Mouse (Mus musculus): ENCODE data around the gene Gsk3b. TPM values are rescaled to one million over a fixed set of nuclear protein-coding genes. Genes with fewer than 3 reads are reported as not detected.

Gene Gsk3b
- polyA plus RNA-seq, 1 experiment from 2014 or later: 28.1 TPM

DNA sequence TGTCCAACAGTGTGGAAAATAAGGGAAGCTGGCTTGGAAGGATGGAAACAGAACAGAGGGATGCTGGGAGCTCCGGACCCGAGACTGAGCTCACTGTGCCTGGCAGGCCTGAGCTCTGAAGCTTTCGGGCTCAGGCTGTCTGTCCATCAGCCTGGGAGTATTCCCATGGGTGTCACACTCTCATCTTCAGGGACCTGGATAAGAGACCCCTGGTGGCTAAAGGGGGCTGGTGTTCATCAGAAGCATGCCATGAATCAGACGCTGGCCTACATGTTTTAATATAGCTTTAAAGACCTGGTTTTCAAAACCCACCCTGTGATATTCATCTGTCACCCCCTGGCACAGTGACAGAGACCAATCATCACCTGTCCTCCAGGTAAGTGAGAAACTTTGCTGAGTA is 166.3 kb downstream of the Gsk3b start:
- 77% methylated on average over 4 of the region's 4 CpGs for WGBS
- TF ChIP-seq CTCF (IDR thresholded peaks at IDR 0.05; ENCODE audit: low read depth): peak; percentile 45
- no peak for TF ChIP-seq EP300 (optimal IDR thresholded peaks at IDR 0.05)
- Histone ChIP-seq H3K9ac (ENCODE audit: low read length) (no peak overlapping the region), H3K9me3 (ENCODE audit: control insufficient read depth, low read length) (no peaks in the 10 kb centered on the region), H3K4me3 (ENCODE audit: low read depth, low read length) (no peak overlapping the region), H3K4me1 (replicated peaks; ENCODE audit: control insufficient read depth, insufficient read depth) (no peaks in the 10 kb centered on the region), H3K27ac (replicated peaks) (no peak overlapping the region), H3K4me2 (replicated peaks; ENCODE audit: low read depth) (no peak overlapping the region), H3K36me3 (ENCODE audit: control insufficient read depth, insufficient read depth, low read length) (no peaks in the 10 kb centered on the region), H3K27me3 (ENCODE audit: control insufficient read depth, insufficient read depth, low read length) (no peaks in the 10 kb centered on the region)
- ATAC-seq (ENCODE audit: low FRiP score, low TSS enrichment) (no peak), DNase-seq (ENCODE audit: low spot score) (no peak)

DNA sequence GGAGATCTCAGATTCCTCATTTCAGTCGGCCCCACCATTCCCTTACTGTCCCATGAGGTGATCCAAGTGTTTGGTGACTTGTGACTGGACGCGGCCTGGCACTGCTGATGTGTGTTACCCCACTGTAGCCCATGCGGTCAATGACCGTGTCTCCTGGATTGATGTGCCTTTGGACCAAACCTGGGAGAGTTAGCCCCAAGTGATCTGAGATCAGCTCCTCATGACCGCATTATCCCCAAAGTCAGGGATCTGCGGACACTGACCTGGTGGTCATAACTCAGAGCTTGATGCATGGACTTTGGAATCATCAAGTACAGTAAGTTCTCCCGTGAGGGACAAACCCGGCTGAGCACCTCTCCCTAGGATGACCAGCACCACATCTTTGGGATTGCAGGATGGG is 167.1 kb downstream of the Gsk3b start:
- DNase-seq (ENCODE audit: low spot score) (no peak), ATAC-seq (ENCODE audit: low FRiP score, low TSS enrichment) (no peak)
- H3K27me3 ChIP-seq (ENCODE audit: control insufficient read depth, insufficient read depth, low read length): no peaks in the 10 kb centered on the region
- H3K27ac ChIP-seq (replicated peaks): no peak overlapping the region
- H3K36me3 ChIP-seq (ENCODE audit: control insufficient read depth, insufficient read depth, low read length): no peaks in the 10 kb centered on the region
- WGBS: 90% methylated on average over 9 of the region's 9 CpGs
- H3K4me2 ChIP-seq (replicated peaks; ENCODE audit: low read depth): no peak overlapping the region
- TF ChIP-seq EP300 (optimal IDR thresholded peaks at IDR 0.05): no peak
- no peak for TF ChIP-seq CTCF (IDR thresholded peaks at IDR 0.05; ENCODE audit: low read depth)
- no peak overlapping the region for H3K9ac ChIP-seq (ENCODE audit: low read length)
- H3K4me1 ChIP-seq (replicated peaks; ENCODE audit: control insufficient read depth, insufficient read depth): no peaks in the 10 kb centered on the region
- H3K9me3 ChIP-seq (ENCODE audit: control insufficient read depth, low read length): no peaks in the 10 kb centered on the region
- H3K4me3 ChIP-seq (ENCODE audit: low read depth, low read length): no peak overlapping the region

DNA sequence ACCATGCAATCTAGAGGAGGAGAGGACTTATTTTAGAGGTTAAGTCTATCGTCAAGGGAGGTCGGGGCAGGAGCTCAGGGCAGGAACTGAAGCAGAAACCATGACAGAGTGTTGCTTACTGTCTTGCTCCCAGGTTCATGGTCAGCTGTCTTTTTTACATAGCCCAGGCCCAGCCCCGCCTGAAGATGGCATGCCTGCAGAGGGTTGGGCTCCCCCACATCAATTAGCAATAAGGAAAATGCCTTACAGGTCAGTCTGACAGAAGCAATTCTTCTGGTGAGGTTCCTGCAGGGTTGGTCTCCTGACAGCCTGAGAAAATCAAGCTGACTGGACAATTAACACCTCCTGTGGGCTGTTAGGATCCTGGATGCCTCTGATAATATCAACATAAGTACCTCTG is 182.8 kb downstream of the Gsk3b start:
- ATAC-seq (ENCODE audit: low FRiP score, low TSS enrichment): 0 out of 2 replicates have a peak, but pooled peaks have one; percentile 50
- Histone ChIP-seq H3K27ac (replicated peaks) (no peak overlapping the region), H3K4me3 (ENCODE audit: low read depth, low read length) (no peak overlapping the region), H3K27me3 (ENCODE audit: control insufficient read depth, insufficient read depth, low read length) (no peaks in the 10 kb centered on the region), H3K4me1 (replicated peaks; ENCODE audit: control insufficient read depth, insufficient read depth) (no peaks in the 10 kb centered on the region), H3K9ac (ENCODE audit: low read length) (no peak overlapping the region), H3K4me2 (replicated peaks; ENCODE audit: low read depth) (no peak overlapping the region), H3K9me3 (ENCODE audit: control insufficient read depth, low read length) (no peaks in the 10 kb centered on the region), H3K36me3 (ENCODE audit: control insufficient read depth, insufficient read depth, low read length) (no peaks in the 10 kb centered on the region)
- TF ChIP-seq CTCF (IDR thresholded peaks at IDR 0.05; ENCODE audit: low read depth) (no peak), EP300 (optimal IDR thresholded peaks at IDR 0.05) (no peak)
- DNase-seq (ENCODE audit: low spot score): no peak
- WGBS: 45% methylated on average over 3 of the region's 3 CpGs

DNA sequence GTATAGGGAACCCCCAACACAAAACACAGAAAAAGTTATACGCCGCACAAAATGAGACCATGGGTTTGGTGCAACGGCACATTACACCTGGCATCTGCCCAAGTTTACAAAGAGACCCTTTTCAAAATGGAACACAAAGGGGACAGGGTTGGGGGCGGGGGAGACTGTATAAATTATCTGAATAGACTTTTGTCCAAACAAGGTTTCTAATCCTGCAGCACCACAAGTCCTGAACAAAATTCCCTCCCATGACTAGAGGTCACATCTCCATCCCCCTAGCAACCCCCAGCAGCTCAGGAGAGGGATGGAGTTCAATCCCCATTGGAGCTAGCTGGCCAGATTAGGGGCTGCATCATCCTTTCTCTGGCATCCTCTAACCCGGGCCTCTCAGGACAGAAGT is 183.7 kb downstream of the Gsk3b start:
- Histone ChIP-seq H3K27ac (replicated peaks) (no peak overlapping the region), H3K9me3 (ENCODE audit: control insufficient read depth, low read length) (no peaks in the 10 kb centered on the region)
- no peak for DNase-seq (ENCODE audit: low spot score)

DNA sequence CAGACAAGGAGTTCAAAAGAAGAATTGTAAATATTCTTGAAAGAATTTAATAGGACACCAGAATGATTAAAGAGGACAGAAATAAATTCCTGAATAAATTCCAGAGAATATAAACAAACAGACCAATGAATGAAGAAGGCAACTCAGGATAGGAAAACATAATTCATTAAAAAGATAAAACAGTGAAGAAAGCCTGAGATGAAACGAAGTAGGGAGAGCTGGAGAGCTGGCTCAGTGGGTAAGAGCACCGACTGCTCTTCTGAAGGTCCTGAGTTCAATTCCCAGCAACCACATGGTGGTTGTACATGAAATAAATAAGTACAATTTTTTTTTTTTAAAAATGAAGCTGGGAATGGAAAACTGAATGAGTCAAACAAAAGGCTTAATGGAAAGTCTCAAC is 185.9 kb downstream of the Gsk3b start:
- TF ChIP-seq EP300 (optimal IDR thresholded peaks at IDR 0.05) (no peak), CTCF (IDR thresholded peaks at IDR 0.05; ENCODE audit: low read depth) (no peak)
- Histone ChIP-seq H3K9me3 (ENCODE audit: control insufficient read depth, low read length) (no peaks in the 10 kb centered on the region), H3K36me3 (ENCODE audit: control insufficient read depth, insufficient read depth, low read length) (no peaks in the 10 kb centered on the region), H3K27ac (replicated peaks) (no peak overlapping the region), H3K9ac (ENCODE audit: low read length) (no peak overlapping the region), H3K4me3 (ENCODE audit: low read depth, low read length) (no peak overlapping the region), H3K27me3 (ENCODE audit: control insufficient read depth, insufficient read depth, low read length) (no peaks in the 10 kb centered on the region), H3K4me2 (replicated peaks; ENCODE audit: low read depth) (no peak overlapping the region), H3K4me1 (replicated peaks; ENCODE audit: control insufficient read depth, insufficient read depth) (no peaks in the 10 kb centered on the region)
- 64% methylated on average over 2 of the region's 2 CpGs for WGBS
- ATAC-seq (ENCODE audit: low FRiP score, low TSS enrichment) (no peak), DNase-seq (ENCODE audit: low spot score) (no peak)

More for the DNA sequence above, 183.7 kb downstream of the Gsk3b start:
- Histone ChIP-seq H3K4me3 (ENCODE audit: low read depth, low read length) (no peak overlapping the region), H3K4me1 (replicated peaks; ENCODE audit: control insufficient read depth, insufficient read depth) (no peaks in the 10 kb centered on the region), H3K9ac (ENCODE audit: low read length) (no peak overlapping the region), H3K27me3 (ENCODE audit: control insufficient read depth, insufficient read depth, low read length) (no peaks in the 10 kb centered on the region), H3K36me3 (ENCODE audit: control insufficient read depth, insufficient read depth, low read length) (no peaks in the 10 kb centered on the region), H3K4me2 (replicated peaks; ENCODE audit: low read depth) (no peak overlapping the region)
- no peak for ATAC-seq (ENCODE audit: low FRiP score, low TSS enrichment)
- WGBS: 41% methylated on average over 5 of the region's 5 CpGs
- TF ChIP-seq EP300 (optimal IDR thresholded peaks at IDR 0.05) (no peak), CTCF (IDR thresholded peaks at IDR 0.05; ENCODE audit: low read depth) (no peak)

DNA sequence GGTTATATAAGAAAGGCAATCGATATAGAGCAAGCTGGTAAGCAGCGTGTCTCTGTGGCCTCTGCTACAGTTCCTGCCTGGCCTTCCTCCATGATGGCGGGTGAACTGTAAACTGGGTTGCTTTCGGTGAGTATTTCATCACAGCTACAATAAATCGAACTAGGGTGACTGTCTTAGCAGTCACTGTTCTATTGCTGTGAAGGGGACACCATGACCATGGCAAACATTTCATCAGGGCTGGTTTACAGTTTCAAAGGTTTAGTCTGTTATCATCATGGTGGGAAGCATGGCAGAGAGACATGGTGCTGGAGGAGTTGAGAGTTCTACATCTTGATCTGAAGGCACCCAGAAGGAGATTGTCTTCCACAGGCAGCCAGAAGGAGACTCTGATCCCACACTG is 191.0 kb downstream of the Gsk3b start:
- H3K27me3 ChIP-seq (ENCODE audit: control insufficient read depth, insufficient read depth, low read length): no peaks in the 10 kb centered on the region
- 89% methylated on average over 5 of the region's 5 CpGs for WGBS
- DNase-seq (ENCODE audit: low spot score) (no peak), ATAC-seq (ENCODE audit: low FRiP score, low TSS enrichment) (no peak)
- H3K4me2 ChIP-seq (replicated peaks; ENCODE audit: low read depth): no peak overlapping the region
- H3K4me3 ChIP-seq (ENCODE audit: low read depth, low read length): no peak overlapping the region
- TF ChIP-seq EP300 (optimal IDR thresholded peaks at IDR 0.05) (no peak), CTCF (IDR thresholded peaks at IDR 0.05; ENCODE audit: low read depth) (no peak)
- no peak overlapping the region for H3K9ac ChIP-seq (ENCODE audit: low read length)
- no peaks in the 10 kb centered on the region for H3K36me3 ChIP-seq (ENCODE audit: control insufficient read depth, insufficient read depth, low read length)
- H3K9me3 ChIP-seq (ENCODE audit: control insufficient read depth, low read length): no peaks in the 10 kb centered on the region
- H3K27ac ChIP-seq (replicated peaks): no peak overlapping the region
- no peaks in the 10 kb centered on the region for H3K4me1 ChIP-seq (replicated peaks; ENCODE audit: control insufficient read depth, insufficient read depth)
